Mouse (Mus musculus) retina, postnatal 7 days (tissue): Measurements from ENCODE around the gene Prph.
"Not testable (repeated sequence)": the region's sequence is repeated elsewhere in the genome, so short reads cannot be mapped to it uniquely, and the experiment has no call there.

Experiments
- DNase-seq: peaks from one replicate; pipeline ENCODE4 v3.0.0-alpha.2; 2012; ENCODE audit warnings: low read depth, low spot score

Gene Prph

GRCm38 (mm10) chr15:99076011-99076410, 21.0 kb downstream of the Prph start:
- not testable (repeated sequence) for DNase-seq

GRCm38 (mm10) chr15:99078181-99078910, 23.4 kb downstream of the Prph start:
- no peak for DNase-seq

GRCm38 (mm10) chr15:99079804-99080203, 24.8 kb downstream of the Prph start:
- DNase-seq = no peak

GRCm38 (mm10) chr15:99082322-99082721, 27.3 kb downstream of the Prph start:
- no peak for DNase-seq

GRCm38 (mm10) chr15:99082840-99083239, 27.9 kb downstream of the Prph start:
- DNase-seq = no peak

GRCm38 (mm10) chr15:99083258-99083657, 28.3 kb downstream of the Prph start:
- DNase-seq = no peak

GRCm38 (mm10) chr15:99083867-99084557, 29.0 kb downstream of the Prph start:
- no peak for DNase-seq

- no peak for DNase-seq
Observed at GRCm38 (mm10) chr15:99084618-99085017, 29.6 kb downstream of the Prph start.

GRCm38 (mm10) chr15:99085997-99086396, 31.0 kb downstream of the Prph start:
- DNase-seq = no peak

- no peak for DNase-seq
Observed at GRCm38 (mm10) chr15:99087253-99088075, 32.5 kb downstream of the Prph start, which contains the start of gene C1ql4. Gene C1ql4, minus strand, starts transcription at chr15:99087817.

- peak; percentile 75 for DNase-seq
Observed at GRCm38 (mm10) chr15:99088292-99088691, 33.3 kb downstream of the Prph start.

- no peak for DNase-seq
Observed at GRCm38 (mm10) chr15:99089069-99089468, 34.1 kb downstream of the Prph start.

GRCm38 (mm10) chr15:99092870-99093269, 37.9 kb downstream of the Prph start, which contains the start of gene Dnajc22:
Gene Dnajc22, plus strand, starts transcription at chr15:99093170.
- DNase-seq = no peak

GRCm38 (mm10) chr15:99093291-99094258, 38.6 kb downstream of the Prph start:
- no peak for DNase-seq

- DNase-seq = no peak
Observed at GRCm38 (mm10) chr15:99094631-99095270, 39.8 kb downstream of the Prph start.

- DNase-seq = no peak
Observed at GRCm38 (mm10) chr15:99095356-99095755, 40.4 kb downstream of the Prph start.

- DNase-seq = no peak
Observed at GRCm38 (mm10) chr15:99096061-99096793, 41.3 kb downstream of the Prph start.

GRCm38 (mm10) chr15:99096831-99097500, 42.0 kb downstream of the Prph start:
- no peak for DNase-seq

GRCm38 (mm10) chr15:99097840-99098492, 43.0 kb downstream of the Prph start:
- no peak for DNase-seq
